Mouse (Mus musculus) hematopoietic multipotent progenitor cell, adult 10-12 weeks (in vitro differentiated cells): ENCODE results near the gene Amigo1. TPM values are rescaled to one million over a fixed set of nuclear protein-coding genes. Genes with fewer than 3 reads are reported as not detected.

ENCODE experiments used
- polyA plus RNA-seq: library from polyadenylated mRNA; stranded (reverse); fragments of >175 nt; gene quantifications from 2 replicates; pipeline ENCODE4 v1.2.3, GENCODE M21; 2012; ENCODE audit warnings: low replicate concordance

The Amigo1 gene
- polyA plus RNA-seq: 3.0 and 3.7 TPM in 2 replicates

DNA sequence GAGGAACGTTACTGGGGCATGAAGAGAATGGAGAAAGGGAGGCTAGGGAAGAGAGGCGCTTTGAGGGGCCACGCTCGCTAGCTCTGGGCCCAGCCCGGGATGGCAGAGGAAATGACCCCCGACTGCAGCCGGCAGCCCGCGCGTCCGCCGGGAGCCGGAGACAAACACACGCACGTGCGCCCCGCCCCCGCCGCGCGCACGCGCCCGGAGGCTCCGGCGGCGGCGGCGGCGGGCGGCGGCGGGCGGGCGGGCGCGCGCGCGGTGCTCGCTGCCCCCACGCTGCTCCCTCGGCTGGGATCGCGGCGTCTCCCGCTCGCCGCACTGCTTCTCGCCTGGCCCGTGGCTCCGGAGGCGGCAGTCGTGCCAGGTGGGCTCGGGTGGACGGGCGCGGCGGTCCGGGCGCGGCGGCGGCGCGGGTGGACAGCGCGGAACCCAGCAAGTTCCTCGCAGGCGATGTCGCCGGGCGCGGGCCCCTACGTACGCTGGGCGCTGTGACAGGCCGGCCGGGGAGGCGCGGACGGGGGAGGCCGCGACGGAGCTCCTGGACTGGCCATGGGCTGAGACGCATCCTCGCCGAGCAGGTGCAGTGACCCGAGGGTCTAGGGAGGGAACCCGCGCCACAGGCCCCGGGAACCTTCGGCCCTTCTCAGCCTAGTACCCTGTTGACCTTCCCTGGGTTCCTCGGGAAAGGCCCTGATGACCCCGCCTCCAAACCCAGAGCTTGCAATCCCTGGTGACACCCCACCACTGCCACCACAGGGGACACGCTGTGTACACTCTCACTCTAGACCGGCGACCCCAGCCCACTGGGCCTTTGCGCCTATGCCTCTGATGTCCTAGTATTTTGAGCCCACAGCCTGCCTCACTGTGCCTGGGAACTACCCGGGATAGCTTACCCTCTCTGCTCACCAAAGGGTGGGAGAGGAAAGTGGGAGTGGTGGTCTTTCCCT lies at the start of gene Amigo1:
Gene Amigo1 (plus strand): TSS at position 238 of the 950 bp plus-strand sequence.

DNA sequence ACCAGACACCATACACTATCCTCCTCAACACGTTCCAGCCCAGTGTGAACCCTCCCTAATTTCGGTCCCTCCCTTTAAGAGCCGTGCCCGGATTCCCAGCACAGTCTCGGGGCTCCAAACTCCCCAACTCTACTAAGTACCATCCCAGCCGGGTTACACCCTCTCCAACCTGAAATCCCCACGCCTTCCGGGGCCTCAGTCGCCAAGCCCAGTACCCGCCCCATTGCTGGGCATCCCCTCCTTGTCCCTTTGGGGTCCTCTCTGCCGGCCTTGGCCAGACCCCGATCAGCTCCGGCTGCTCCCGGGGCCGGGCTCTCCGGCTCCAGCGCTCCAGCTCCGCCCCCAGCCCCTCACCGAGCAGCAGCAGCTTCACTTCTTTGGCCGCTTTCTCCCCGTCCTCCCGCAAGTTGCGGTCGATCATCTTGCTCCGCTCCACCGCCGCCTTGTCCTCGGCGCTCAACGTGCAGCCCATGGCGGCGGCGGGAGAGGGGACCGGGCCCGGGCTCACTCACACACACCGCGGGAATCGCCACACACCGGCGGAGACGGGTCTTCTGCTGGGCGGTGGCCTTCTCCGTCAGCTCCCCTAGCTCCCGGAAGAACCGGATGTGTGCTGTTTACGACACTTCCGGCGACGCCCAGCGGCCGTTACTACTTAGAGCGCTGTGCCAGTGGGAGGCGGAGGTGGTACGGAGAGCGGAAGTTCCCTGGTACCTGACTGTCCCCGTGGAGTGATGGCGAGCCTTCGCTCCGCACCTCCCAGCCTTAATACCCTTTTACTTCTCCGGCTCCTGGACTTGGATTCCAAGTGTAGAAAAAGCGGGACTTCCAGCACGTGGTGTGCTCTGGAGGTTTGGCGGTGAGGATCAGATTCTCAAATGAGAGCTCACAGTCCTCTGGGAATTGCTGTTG lies 40.3 kb upstream of the Amigo1 start, which contains the start of gene Gnai3:
Gene Gnai3 (minus strand): TSS at position 613 of the 912 bp plus-strand sequence.

DNA sequence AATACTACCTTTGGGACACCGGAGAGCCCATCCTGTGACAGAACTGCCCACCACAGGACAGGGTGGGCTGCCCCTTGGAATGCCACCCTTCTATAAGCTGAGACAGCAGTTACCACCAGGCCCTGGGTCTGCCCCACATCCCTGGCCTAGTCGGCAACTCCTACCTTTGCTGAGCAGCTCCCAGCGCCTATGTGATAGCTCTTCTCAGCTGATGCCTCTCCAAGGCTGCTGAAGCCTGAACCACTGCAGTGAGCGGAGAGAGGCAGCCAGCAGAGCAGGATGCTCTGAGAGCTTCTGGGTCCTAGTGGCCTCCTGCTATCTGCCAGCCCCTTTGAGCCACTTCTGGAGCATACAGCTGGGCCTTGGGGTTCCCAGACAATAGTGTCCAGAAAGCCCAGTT lies 31.5 kb upstream of the Amigo1 start, which contains the start of gene Gpr61:
Gene Gpr61 (minus strand): TSS at position 227 of the 400 bp plus-strand sequence.

DNA sequence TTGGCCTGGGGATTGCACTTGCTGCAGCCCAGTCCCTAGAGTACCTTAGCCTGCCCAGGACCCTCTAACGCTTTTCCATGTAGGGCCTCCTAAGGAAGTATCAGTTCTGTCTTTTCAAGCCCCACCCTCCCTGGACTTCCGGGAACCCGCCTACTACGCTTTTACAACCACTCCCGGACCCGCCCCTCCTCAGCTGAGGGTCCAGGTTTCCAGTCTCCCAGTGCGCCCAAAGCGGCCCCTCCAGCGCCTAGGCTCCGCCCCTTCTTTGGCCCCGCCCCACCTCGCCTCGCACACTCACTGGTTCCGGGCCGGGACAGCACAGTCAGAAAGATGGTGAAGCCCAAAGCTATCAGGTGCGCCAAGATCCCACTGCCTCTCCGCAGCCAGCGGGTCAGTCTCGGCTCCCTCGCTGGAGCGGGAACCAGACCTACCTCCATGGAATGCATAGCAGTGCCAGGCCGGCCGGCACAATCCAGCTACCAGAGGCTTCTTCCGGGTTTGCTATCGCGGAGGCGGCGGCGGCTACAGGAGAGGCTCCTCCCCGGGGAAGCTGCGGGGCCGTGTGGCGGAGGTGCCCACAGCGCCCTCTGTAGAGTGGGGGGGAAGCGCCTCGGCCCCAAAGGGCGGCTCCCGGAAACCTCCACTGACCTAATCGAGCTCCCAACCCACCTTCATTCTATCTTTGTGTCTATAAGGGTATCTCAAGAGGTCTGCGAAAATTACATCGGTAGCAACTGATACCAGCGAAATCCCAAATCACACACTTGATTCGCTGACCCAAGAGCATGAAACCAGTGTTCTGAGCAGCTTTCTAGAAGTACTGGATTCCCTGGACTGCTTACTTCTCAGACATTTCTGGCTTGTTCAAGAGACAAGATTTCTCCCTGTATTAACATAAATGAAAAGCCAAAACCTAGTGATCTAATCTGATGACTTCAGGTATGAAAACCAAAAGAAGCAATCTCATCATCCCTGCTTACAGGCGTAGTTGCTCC lies 14.5 kb downstream of the Amigo1 start, which contains the start of gene Cyb561d1:
Gene Cyb561d1 (minus strand): TSS at position 884 of the 995 bp plus-strand sequence.

DNA sequence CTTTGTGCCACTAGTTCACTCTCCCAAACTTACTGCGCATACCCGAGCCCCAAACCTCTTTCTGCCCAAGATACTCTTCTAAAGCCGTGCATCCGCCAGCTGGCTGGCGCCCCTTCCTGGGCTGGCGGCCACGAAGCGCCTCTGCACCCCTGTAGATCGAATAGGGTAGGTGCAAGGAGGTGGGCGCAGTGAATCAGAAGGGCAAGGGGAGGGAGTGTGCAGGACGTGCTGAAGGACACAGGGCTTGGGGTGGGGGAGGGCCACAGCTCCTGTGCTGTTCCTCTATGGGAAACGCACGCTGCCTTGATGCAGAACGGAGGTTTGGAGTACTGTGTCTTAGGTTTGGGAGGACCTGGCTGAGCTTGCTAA lies 24.6 kb downstream of the Amigo1 start, which contains the start of gene Atxn7l2:
Gene Atxn7l2 (minus strand): TSS at position 164 of the 369 bp plus-strand sequence.

GRCm38 (mm10) chr3:108226558-108227350 lies 40.6 kb downstream of the Amigo1 start, which contains the start of gene Sypl2:
Gene Sypl2, minus strand, starts transcription at chr3:108226648.

Other genes with a start within 250 kb of the Amigo1 start
- gene Gstm6, start 242.6 kb upstream of the Amigo1 start, polyA plus RNA-seq: not detected in 2 replicates
- not detected in 2 replicates for gene Gstm3, start 217.1 kb upstream of the Amigo1 start, polyA plus RNA-seq
- gene Gstm2, start 199.9 kb upstream of the Amigo1 start, polyA plus RNA-seq: 0.15 TPM in 1 of 2 replicates, not detected in the other
- 84.3 and 224 TPM in 2 replicates for gene Gstm1, start 168.4 kb upstream of the Amigo1 start, polyA plus RNA-seq
- 1.4 and 3.0 TPM in 2 replicates for gene Gstm4, start 141.4 kb upstream of the Amigo1 start, polyA plus RNA-seq
- gene Ampd2, start 99.7 kb upstream of the Amigo1 start, polyA plus RNA-seq: 39.0 and 70.0 TPM in 2 replicates
- 0.13 TPM in 1 of 2 replicates, not detected in the other for gene Gnat2, start 93.5 kb upstream of the Amigo1 start, polyA plus RNA-seq
- 11.0 and 14.2 TPM in 2 replicates for gene Gnai3, start 40.2 kb upstream of the Amigo1 start, polyA plus RNA-seq
- gene Gpr61, start 31.5 kb upstream of the Amigo1 start, polyA plus RNA-seq: 0.03 and 0.07 TPM in 2 replicates
- 13.5 and 17.0 TPM in 2 replicates for gene Cyb561d1, start 14.9 kb downstream of the Amigo1 start, polyA plus RNA-seq
- gene Atxn7l2, start 24.6 kb downstream of the Amigo1 start, polyA plus RNA-seq: 20.8 and 24.5 TPM in 2 replicates
- gene Sypl2, start 40.3 kb downstream of the Amigo1 start, polyA plus RNA-seq: not detected in 2 replicates
- 1.6 and 4.8 TPM in 2 replicates for gene Psma5, start 70.6 kb downstream of the Amigo1 start, polyA plus RNA-seq
- gene Sort1, start 97.7 kb downstream of the Amigo1 start, polyA plus RNA-seq: 8.5 and 14.4 TPM in 2 replicates
- gene Mybphl, start 178.6 kb downstream of the Amigo1 start, polyA plus RNA-seq: not detected in 2 replicates
- gene Psrc1, start 197.5 kb downstream of the Amigo1 start, polyA plus RNA-seq: 2.0 and 4.1 TPM in 2 replicates
- gene Celsr2, start 229.2 kb downstream of the Amigo1 start, polyA plus RNA-seq: 3.1 and 5.0 TPM in 2 replicates